ENCODE assay signal across 8 mouse cellular contexts in the genomic region with DNA sequence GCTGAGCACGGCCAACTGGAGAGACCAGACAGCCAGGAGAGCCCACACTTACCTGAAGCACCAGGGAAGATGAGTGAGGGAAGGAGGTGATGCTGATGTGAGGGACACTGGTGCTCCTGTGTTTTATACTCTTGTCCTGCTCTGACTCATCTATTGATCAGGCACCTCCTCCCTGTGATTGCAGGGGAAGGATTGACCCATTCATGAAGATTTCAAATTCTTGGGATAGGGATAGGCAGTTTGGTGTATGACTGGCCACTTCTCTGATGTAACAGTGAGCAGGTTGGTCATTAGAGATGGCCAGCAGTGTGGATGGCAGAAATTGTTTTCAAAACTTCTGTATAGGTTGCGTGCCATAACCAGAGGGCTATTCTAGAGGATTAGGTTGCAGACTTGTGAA. TPM values are rescaled to one million over a fixed set of nuclear protein-coding genes. Genes with fewer than 3 reads are reported as not detected.
DNase-seq lines count a peak whose midpoint lies in the region; ATAC-seq and TF ChIP-seq lines count a peak whose summit lies in the region.

A gene (minus strand): TSS at position 101 of the 400 bp plus-strand sequence.

- TF ChIP-seq CTCF in lung, postnatal 0 days (IDR thresholded peaks at IDR 0.05), result no peak
- no peak for TF ChIP-seq CTCF in stomach, postnatal 0 days (IDR thresholded peaks at IDR 0.05; ENCODE audit: low read depth)

- ATAC-seq in heart, embryonic 11.5 days (replicated peaks; ENCODE audit: insufficient number of reproducible peaks, low FRiP score, low TSS enrichment), result no peak
- ATAC-seq in lung, postnatal 0 days, result no peak
- ATAC-seq in limb, embryonic 13.5 days (ENCODE audit: low FRiP score, low read depth), result no peak
- no peak for ATAC-seq in stomach, postnatal 0 days (ENCODE audit: low FRiP score, low TSS enrichment)

- no peaks in the 10 kb centered on the region for H3K9me3 ChIP-seq in heart, embryonic 11.5 days (replicated peaks; ENCODE audit: control insufficient read depth, low read length)
- no peaks in the 10 kb centered on the region for H3K9me3 ChIP-seq in lung, postnatal 0 days (ENCODE audit: low read length)
- H3K9me3 ChIP-seq in limb, embryonic 13.5 days, result no peaks in the 10 kb centered on the region
- no peaks in the 10 kb centered on the region for H3K9me3 ChIP-seq in stomach, postnatal 0 days (ENCODE audit: control insufficient read depth, low read length)

- H3K9ac ChIP-seq in heart, embryonic 11.5 days (ENCODE audit: low read depth, low read length), result no peak within 1 kb of the TSS
- H3K9ac ChIP-seq in lung, postnatal 0 days (replicated peaks; ENCODE audit: low read depth), result no peak within 1 kb of the TSS
- peak within 1 kb of the TSS; percentile 78 for H3K9ac ChIP-seq in limb, embryonic 13.5 days
- H3K9ac ChIP-seq in stomach, postnatal 0 days (ENCODE audit: low read length), result no peak within 1 kb of the TSS

- H3K27ac ChIP-seq in heart, embryonic 11.5 days (ENCODE audit: low read depth, low read length), result no peak within 1 kb of the TSS
- H3K27ac ChIP-seq in lung, postnatal 0 days (ENCODE audit: low read length), result no peak within 1 kb of the TSS
- H3K27ac ChIP-seq in limb, embryonic 13.5 days, result no peak within 1 kb of the TSS
- H3K27ac ChIP-seq in stomach, postnatal 0 days (replicated peaks), result no peak within 1 kb of the TSS

- H3K4me2 ChIP-seq in heart, embryonic 11.5 days, result peak within 1 kb of the TSS; percentile 94
- H3K4me2 ChIP-seq in lung, postnatal 0 days (replicated peaks; ENCODE audit: low read depth, low read length), result peak within 1 kb of the TSS; percentile 100
- peak within 1 kb of the TSS; percentile 83 for H3K4me2 ChIP-seq in limb, embryonic 13.5 days (replicated peaks)
- peak within 1 kb of the TSS; percentile 99 for H3K4me2 ChIP-seq in stomach, postnatal 0 days (replicated peaks; ENCODE audit: low read depth)

- H3K36me3 ChIP-seq in heart, embryonic 11.5 days (ENCODE audit: control insufficient read depth, insufficient read depth, low read length), result no peaks in the 10 kb centered on the region
- H3K36me3 ChIP-seq in lung, postnatal 0 days (ENCODE audit: insufficient read depth, low read length), result no peaks in the 10 kb centered on the region
- no peaks in the 10 kb centered on the region for H3K36me3 ChIP-seq in limb, embryonic 13.5 days
- H3K36me3 ChIP-seq in stomach, postnatal 0 days (ENCODE audit: control insufficient read depth, insufficient read depth, low read length), result no peaks in the 10 kb centered on the region

- H3K4me3 ChIP-seq in heart, embryonic 11.5 days (ENCODE audit: low read depth, low read length), result peak within 1 kb of the TSS; percentile 71
- H3K4me3 ChIP-seq in lung, postnatal 0 days (ENCODE audit: low read depth, low read length), result peak within 1 kb of the TSS; percentile 67; the same call in 1 of the 2 replicates
- H3K4me3 ChIP-seq in limb, embryonic 13.5 days, result peak within 1 kb of the TSS; percentile 71
- H3K4me3 ChIP-seq in stomach, postnatal 0 days (ENCODE audit: low read depth, low read length), result peak within 1 kb of the TSS; percentile 71

- H3K27me3 ChIP-seq in heart, embryonic 11.5 days (ENCODE audit: control insufficient read depth, insufficient read depth, low read length), result peaks cover 23% of the 10 kb centered on the region
- H3K27me3 ChIP-seq in lung, postnatal 0 days (replicated peaks; ENCODE audit: insufficient read depth, low read length), result peaks cover 15% of the 10 kb centered on the region; the same call in 1 of the 2 replicates
- H3K27me3 ChIP-seq in limb, embryonic 13.5 days, result peaks cover 33% of the 10 kb centered on the region
- H3K27me3 ChIP-seq in stomach, postnatal 0 days (ENCODE audit: control insufficient read depth, insufficient read depth, low read length), result no peaks in the 10 kb centered on the region

- no peak for DNase-seq in heart, adult 11 months
- no peak for DNase-seq in lung, postnatal 0 days (ENCODE audit: low spot score)
- DNase-seq in lung, postnatal 25 days (ENCODE audit: low spot score), result no peak
- no peak for DNase-seq in stomach, postnatal 0 days (ENCODE audit: low spot score)
- no peak for DNase-seq in cerebellum, adult 9-10 months
- DNase-seq in thymus, postnatal 4 days, result no peak

- no peak for TF ChIP-seq EP300 in lung, postnatal 0 days (IDR thresholded peaks at IDR 0.05)
- TF ChIP-seq EP300 in stomach, postnatal 0 days (optimal IDR thresholded peaks at IDR 0.05), result no peak

- 80% methylated on average over 2 of the region's 2 CpGs for WGBS in heart, embryonic 11.5 days (ENCODE audit: insufficient replicate concordance)
- WGBS in lung, postnatal 0 days, result 78% methylated on average over 2 of the region's 2 CpGs
- WGBS in limb, embryonic 13.5 days, result 83% methylated on average over 2 of the region's 2 CpGs
- WGBS in stomach, postnatal 0 days, result 82% methylated on average over 2 of the region's 2 CpGs

- H3K4me1 ChIP-seq in heart, embryonic 11.5 days (ENCODE audit: control insufficient read depth, insufficient read depth, low read length), result no peaks in the 10 kb centered on the region
- H3K4me1 ChIP-seq in lung, postnatal 0 days (ENCODE audit: insufficient read depth, low read depth, low read length), result no peaks in the 10 kb centered on the region
- H3K4me1 ChIP-seq in limb, embryonic 13.5 days, result peaks cover 6% of the 10 kb centered on the region; the same call in 1 of the 2 replicates
- no peaks in the 10 kb centered on the region; the same call in 1 of the 2 replicates for H3K4me1 ChIP-seq in stomach, postnatal 0 days (replicated peaks; ENCODE audit: control insufficient read depth, insufficient read depth)

RNA-seq across cellular contexts. Expression of the gene that starts here (rescaled TPM):
- polyA plus RNA-seq in heart, embryonic 11.5 days (2014; fragmentation: Nextera tagmentation; extraction: Ambion mirVana), result 0.31 and 1.00 TPM in 2 replicates
- 1.1 and 1.2 TPM in 2 replicates for polyA plus RNA-seq in lung, postnatal 0 days (2015; fragmentation: Nextera tagmentation; extraction: Ambion mirVana)
- 3.6 and 3.7 TPM in 2 replicates for polyA plus RNA-seq in limb, embryonic 13.5 days (2015; fragmentation: Nextera tagmentation; extraction: Ambion mirVana)
- 1,111 and 1,600 TPM in 2 replicates for polyA plus RNA-seq in stomach, postnatal 0 days (2015; fragmentation: Nextera tagmentation; extraction: Ambion mirVana)

Comparison
In these comparisons a context has a peak if more than half of its experiments do, and no peak if none do; other contexts are left out.
1. RNA of the gene that starts here (polyA plus RNA-seq): 1,111 to 1,600 TPM in stomach, postnatal 0 days; 3.6 to 3.7 TPM in limb, embryonic 13.5 days, 1.1 to 1.2 TPM in lung, postnatal 0 days and 0.31 to 1.00 TPM in heart, embryonic 11.5 days; every median in the first group is over 100 times any median in the second.
2. Peak in every context shown above with its lines, with median percentiles within 50 percentile points of each other: H3K4me2 ChIP-seq and H3K4me3 ChIP-seq.